Mouse (Mus musculus) right cerebral cortex, postnatal 10 days (tissue): Measurements from ENCODE around the gene Tcf7l1.

Source experiments
- DNase-seq, 2 experiments: peaks; one replicate each; pipeline ENCODE4 v3.0.0; 2021; ENCODE audit warnings: low spot score in 2 of 2

Gene Tcf7l1

GRCm38 (mm10) chr6:72699467-72700126 lies 89.5 kb downstream of the Tcf7l1 start:
- peak in 1 of 2 experiments; percentile 67 for DNase-seq

GRCm38 (mm10) chr6:72698559-72698958 lies 90.5 kb downstream of the Tcf7l1 start:
- no peak for DNase-seq

GRCm38 (mm10) chr6:72696601-72697335 lies 92.3 kb downstream of the Tcf7l1 start:
- DNase-seq = no peak

- DNase-seq = no peak
Measured at GRCm38 (mm10) chr6:72694791-72695204, 94.3 kb downstream of the Tcf7l1 start.

GRCm38 (mm10) chr6:72694047-72694790 lies 94.8 kb downstream of the Tcf7l1 start:
- DNase-seq = no peak

GRCm38 (mm10) chr6:72692469-72692868 lies 96.6 kb downstream of the Tcf7l1 start:
- DNase-seq = no peak

- no peak for DNase-seq
Measured at GRCm38 (mm10) chr6:72691549-72691948, 97.5 kb downstream of the Tcf7l1 start.

GRCm38 (mm10) chr6:72690595-72690994 lies 98.5 kb downstream of the Tcf7l1 start:
- DNase-seq = no peak

GRCm38 (mm10) chr6:72690001-72690400 lies 99.1 kb downstream of the Tcf7l1 start:
- no peak for DNase-seq

- DNase-seq = no peak
Measured at GRCm38 (mm10) chr6:72689046-72689445, 100.0 kb downstream of the Tcf7l1 start.

GRCm38 (mm10) chr6:72685165-72685564 lies 103.9 kb downstream of the Tcf7l1 start:
- DNase-seq = peak; percentile 63 to 66

GRCm38 (mm10) chr6:72684260-72684805 lies 104.7 kb downstream of the Tcf7l1 start:
- no peak for DNase-seq

GRCm38 (mm10) chr6:72682238-72682637 lies 106.8 kb downstream of the Tcf7l1 start:
- no peak for DNase-seq

GRCm38 (mm10) chr6:72680936-72681335 lies 108.1 kb downstream of the Tcf7l1 start:
- no peak for DNase-seq

- no peak for DNase-seq
Measured at GRCm38 (mm10) chr6:72678631-72679030, 110.4 kb downstream of the Tcf7l1 start.

GRCm38 (mm10) chr6:72677510-72678220 lies 111.4 kb downstream of the Tcf7l1 start:
- no peak for DNase-seq

GRCm38 (mm10) chr6:72677079-72677478 lies 112.0 kb downstream of the Tcf7l1 start:
- no peak for DNase-seq

- no peak for DNase-seq
Measured at GRCm38 (mm10) chr6:72676376-72676775, 112.7 kb downstream of the Tcf7l1 start.

GRCm38 (mm10) chr6:72673751-72674150 lies 115.3 kb downstream of the Tcf7l1 start:
- DNase-seq = no peak

- no peak for DNase-seq
Measured at GRCm38 (mm10) chr6:72671129-72671528, 117.9 kb downstream of the Tcf7l1 start.

- peak; percentile 63 to 80 for DNase-seq
Measured at GRCm38 (mm10) chr6:72667021-72667420, 122.0 kb downstream of the Tcf7l1 start.

GRCm38 (mm10) chr6:72664290-72664689 lies 124.8 kb downstream of the Tcf7l1 start:
- DNase-seq = no peak
